Mouse (Mus musculus): ENCODE measurements around the gene Zfp467. TPM values are rescaled to one million over a fixed set of nuclear protein-coding genes. Genes with fewer than 3 reads are reported as not detected.

The Zfp467 gene
- total and polyA plus RNA-seq, 3 experiments: 0.85 to 5.7 TPM; not detected in 1

DNA sequence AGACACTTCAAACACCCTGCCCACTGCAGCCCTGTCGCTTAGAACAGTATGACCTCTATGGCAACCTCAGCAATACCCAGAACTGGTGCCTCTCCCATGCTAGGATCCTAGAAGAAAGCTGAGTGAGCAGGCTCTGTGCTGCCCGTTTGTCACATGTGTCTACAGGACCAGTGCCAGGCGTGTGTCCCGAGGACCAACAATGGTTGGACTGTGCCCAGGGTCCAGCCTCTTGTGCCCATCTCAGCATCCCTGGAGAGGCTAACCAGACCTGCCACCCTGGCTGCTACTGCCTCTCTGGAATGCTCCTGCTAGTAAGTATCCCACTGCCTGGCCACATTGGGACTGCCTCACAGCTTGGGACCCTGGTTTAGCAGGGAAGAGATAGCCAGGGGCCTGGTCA lies 32.8 kb upstream of the Zfp467 start:
- H3K4me3 ChIP-seq (ENCODE audit: control insufficient read depth in 1 of 2, insufficient read depth in 1 of 2, low read depth in 2 of 2, low read length in 2 of 2): no peak overlapping the region
- H3K36me3 ChIP-seq (ENCODE audit: control insufficient read depth in 1 of 2, insufficient read depth in 2 of 2, low read length in 2 of 2): no peaks in the 10 kb centered on the region
- no peaks in the 10 kb centered on the region for H3K79me2 ChIP-seq (ENCODE audit: control insufficient read depth, insufficient read depth, low read length, poor library complexity)
- no peaks in the 10 kb centered on the region for H3K4me1 ChIP-seq (ENCODE audit: control insufficient read depth in 1 of 2, insufficient read depth in 2 of 2, low read length in 2 of 2)
- no peak overlapping the region for H3K27ac ChIP-seq (ENCODE audit: control insufficient read depth, low read depth, low read length)
- no peak overlapping the region for H3K9ac ChIP-seq (ENCODE audit: control insufficient read depth, low read depth, low read length, poor library complexity, severe bottlenecking)
- TF ChIP-seq ELF1 (IDR thresholded peaks at IDR 0.05; ENCODE audit: low read depth, low read length) (no peak), JUND (IDR thresholded peaks at IDR 0.05; ENCODE audit: low read depth, low read length) (no peak), MAFK (IDR thresholded peaks at IDR 0.05; ENCODE audit: borderline replicate concordance, low read depth, low read length) (no peak), MAZ (IDR thresholded peaks at IDR 0.05; ENCODE audit: low read depth, low read length) (no peak)
- H3K9me3 ChIP-seq (replicated peaks; ENCODE audit: insufficient read depth, low read length): no peaks in the 10 kb centered on the region
- no peak for DNase-seq (ENCODE audit: low read depth, low spot score)
- H3K27me3 ChIP-seq (ENCODE audit: control insufficient read depth in 1 of 2, insufficient read depth in 2 of 2, low read length in 2 of 2): no peaks in the 10 kb centered on the region

DNA sequence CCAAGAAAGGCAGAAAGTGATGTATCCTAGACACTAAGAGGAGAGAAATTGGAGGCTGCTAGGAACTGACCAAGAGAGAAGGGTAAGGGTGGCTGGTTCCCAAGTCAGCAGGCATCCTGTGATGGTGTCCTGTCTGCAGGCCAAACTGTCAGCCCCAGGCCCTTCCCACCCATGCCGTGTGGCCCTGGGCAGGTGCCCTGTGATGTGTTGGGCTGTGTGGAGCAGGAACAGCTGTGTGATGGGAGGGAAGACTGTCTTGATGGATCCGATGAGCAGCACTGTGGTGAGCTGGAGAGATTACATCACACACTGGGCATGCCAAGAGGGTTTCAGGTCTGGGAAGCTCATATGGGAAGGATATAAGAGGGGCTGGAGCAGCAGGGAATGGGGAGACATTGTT lies 25.1 kb upstream of the Zfp467 start:
- no peaks in the 10 kb centered on the region for H3K9me3 ChIP-seq (replicated peaks; ENCODE audit: insufficient read depth, low read length)
- H3K4me1 ChIP-seq (ENCODE audit: control insufficient read depth in 1 of 2, insufficient read depth in 2 of 2, low read length in 2 of 2): no peaks in the 10 kb centered on the region
- no peak overlapping the region for H3K9ac ChIP-seq (ENCODE audit: control insufficient read depth, low read depth, low read length, poor library complexity, severe bottlenecking)
- DNase-seq (ENCODE audit: low read depth, low spot score): no peak
- no peaks in the 10 kb centered on the region for H3K79me2 ChIP-seq (ENCODE audit: control insufficient read depth, insufficient read depth, low read length, poor library complexity)
- H3K27ac ChIP-seq (ENCODE audit: control insufficient read depth, low read depth, low read length): no peak overlapping the region
- no peaks in the 10 kb centered on the region for H3K36me3 ChIP-seq (ENCODE audit: control insufficient read depth in 1 of 2, insufficient read depth in 2 of 2, low read length in 2 of 2)
- no peak overlapping the region for H3K4me3 ChIP-seq (ENCODE audit: control insufficient read depth in 1 of 2, insufficient read depth in 1 of 2, low read depth in 2 of 2, low read length in 2 of 2)
- H3K27me3 ChIP-seq (ENCODE audit: control insufficient read depth in 1 of 2, insufficient read depth in 2 of 2, low read length in 2 of 2): no peaks in the 10 kb centered on the region
- TF ChIP-seq TBP (IDR thresholded peaks at IDR 0.05; ENCODE audit: low read depth, low read length) (no peak), POLR2A (IDR thresholded peaks at IDR 0.05; ENCODE audit: control insufficient read depth in 1 of 2, insufficient read depth in 1 of 2, low read depth in 1 of 2, low read length in 2 of 2, poor library complexity in 1 of 2) (no peak), BHLHE40 (IDR thresholded peaks at IDR 0.05; ENCODE audit: borderline replicate concordance, low read depth, low read length) (no peak), ZKSCAN1 (IDR thresholded peaks at IDR 0.05; ENCODE audit: low read depth, low read length) (no peak), CHD2 (IDR thresholded peaks at IDR 0.05; ENCODE audit: low read length) (no peak), POLR2AphosphoS5 (IDR thresholded peaks at IDR 0.05; ENCODE audit: borderline replicate concordance, low read depth, low read length) (no peak), ELF1 (IDR thresholded peaks at IDR 0.05; ENCODE audit: low read depth, low read length) (no peak), HCFC1 (IDR thresholded peaks at IDR 0.05; ENCODE audit: low read depth, low read length) (no peak), ZMIZ1 (IDR thresholded peaks at IDR 0.05; ENCODE audit: low read depth, low read length) (no peak), MAX (IDR thresholded peaks at IDR 0.05; ENCODE audit: low read length) (no peak)

DNA sequence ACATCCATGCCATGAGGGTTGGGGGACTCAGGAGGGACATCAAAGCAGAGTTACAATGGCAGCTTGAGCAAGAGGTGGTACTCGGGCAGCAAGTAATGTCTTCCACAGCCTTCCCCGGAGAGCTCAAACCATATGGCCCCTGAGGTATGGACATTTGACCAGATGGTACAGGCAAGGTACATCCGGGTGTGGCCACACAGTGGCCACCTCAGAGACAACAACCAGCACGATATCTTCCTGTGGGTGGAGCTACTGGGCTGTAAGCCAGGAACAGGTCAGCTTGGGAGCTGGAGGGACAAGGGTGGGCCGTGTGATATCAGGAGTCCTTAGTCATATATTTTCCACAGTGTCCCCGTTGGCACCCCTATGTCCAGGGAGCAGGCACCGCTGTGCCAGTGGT lies 21.9 kb upstream of the Zfp467 start:
- Histone ChIP-seq H3K4me3 (ENCODE audit: control insufficient read depth in 1 of 2, insufficient read depth in 1 of 2, low read depth in 2 of 2, low read length in 2 of 2) (no peak overlapping the region), H3K27me3 (ENCODE audit: control insufficient read depth in 1 of 2, insufficient read depth in 2 of 2, low read length in 2 of 2) (no peaks in the 10 kb centered on the region), H3K4me1 (ENCODE audit: control insufficient read depth in 1 of 2, insufficient read depth in 2 of 2, low read length in 2 of 2) (no peaks in the 10 kb centered on the region), H3K79me2 (ENCODE audit: control insufficient read depth, insufficient read depth, low read length, poor library complexity) (no peaks in the 10 kb centered on the region), H3K9me3 (replicated peaks; ENCODE audit: insufficient read depth, low read length) (no peaks in the 10 kb centered on the region), H3K36me3 (ENCODE audit: control insufficient read depth in 1 of 2, insufficient read depth in 2 of 2, low read length in 2 of 2) (no peaks in the 10 kb centered on the region), H3K27ac (ENCODE audit: control insufficient read depth, low read depth, low read length) (no peak overlapping the region), H3K9ac (ENCODE audit: control insufficient read depth, low read depth, low read length, poor library complexity, severe bottlenecking) (no peak overlapping the region)
- TF ChIP-seq TAL1 (IDR thresholded peaks at IDR 0.05; ENCODE audit: low read length) (no peak), RAD21 (IDR thresholded peaks at IDR 0.05; ENCODE audit: low read depth, low read length) (no peak), MXI1 (IDR thresholded peaks at IDR 0.05; ENCODE audit: low read depth, low read length) (no peak), HCFC1 (IDR thresholded peaks at IDR 0.05; ENCODE audit: low read depth, low read length) (no peak), UBTF (IDR thresholded peaks at IDR 0.05; ENCODE audit: borderline replicate concordance, insufficient read depth, low read depth, low read length) (no peak), ZC3H11A (IDR thresholded peaks at IDR 0.05; ENCODE audit: low read depth, low read length) (no peak), BHLHE40 (IDR thresholded peaks at IDR 0.05; ENCODE audit: borderline replicate concordance, low read depth, low read length) (no peak), MYB (IDR thresholded peaks at IDR 0.05; ENCODE audit: low read depth, low read length) (no peak), EP300 (IDR thresholded peaks at IDR 0.05; ENCODE audit: low read depth in 1 of 2, low read length in 2 of 2) (no peak), CHD2 (IDR thresholded peaks at IDR 0.05; ENCODE audit: low read length) (no peak), ELF1 (IDR thresholded peaks at IDR 0.05; ENCODE audit: low read depth, low read length) (no peak), CTCF (IDR thresholded peaks at IDR 0.05 in 2 of 3, conservative IDR thresholded peaks at IDR 0.05 in 1 of 3; ENCODE audit: control insufficient read depth in 1 of 3, insufficient read depth in 1 of 3, low read depth in 2 of 3, low read length in 3 of 3, poor library complexity in 1 of 3, severe bottlenecking in 1 of 3) (no peak), MAFK (IDR thresholded peaks at IDR 0.05; ENCODE audit: borderline replicate concordance, low read depth, low read length) (no peak), POLR2A (IDR thresholded peaks at IDR 0.05; ENCODE audit: control insufficient read depth in 1 of 2, insufficient read depth in 1 of 2, low read depth in 1 of 2, low read length in 2 of 2, poor library complexity in 1 of 2) (no peak), SMC3 (IDR thresholded peaks at IDR 0.05; ENCODE audit: low read depth, low read length) (no peak), NELFE (IDR thresholded peaks at IDR 0.05; ENCODE audit: low read depth, low read length) (no peak), TBP (IDR thresholded peaks at IDR 0.05; ENCODE audit: low read depth, low read length) (no peak), GATA1 (IDR thresholded peaks at IDR 0.05; ENCODE audit: low read depth, low read length) (no peak)
- no peak for DNase-seq (ENCODE audit: low read depth, low spot score)

Data from MEL (cell line).